Mouse (Mus musculus) MEL (cell line): ENCODE measurements at regions not wholly inside any gene's neighbourhood (a gene's known extent, or its start where the extent isn't known, plus 50 kb on each side); places are given as distances from the start of the nearest gene placed in this dataset.

Experiments used
- BHLHE40 ChIP-seq: IDR thresholded peaks from 2 replicates; pipeline ENCODE4 v1.6.1; 2012; ENCODE audit warnings: low read depth, mild to moderate bottlenecking, inconsistent platforms, low read length, improper control_type of control experiment, borderline replicate concordance
- CTCF ChIP-seq, 3 experiments: IDR thresholded peaks in 2 of 3; conservative IDR thresholded peaks in 1 of 3; 2 replicates each; pipeline ENCODE4 v1.5.1; 2011 to 2012; ENCODE audit warnings: low read length in 3 of 3, low read depth in 2 of 3, mild to moderate bottlenecking in 2 of 3, improper control_type of control experiment in 1 of 3, inconsistent platforms in 1 of 3, mixed read lengths in 1 of 3, moderate library complexity in 1 of 3; ENCODE audit not compliant: control insufficient read depth in 1 of 3, insufficient read depth in 1 of 3, poor library complexity in 1 of 3, severe bottlenecking in 1 of 3
- EP300 ChIP-seq, 2 experiments: IDR thresholded peaks; 2 replicates each; pipeline ENCODE4 v1.6.1; 2011; ENCODE audit warnings: improper control_type of control experiment in 2 of 2, low read length in 2 of 2, low read depth in 1 of 2, mild to moderate bottlenecking in 1 of 2
- JUND ChIP-seq: IDR thresholded peaks from 2 replicates; pipeline ENCODE4 v1.6.1; 2011; ENCODE audit warnings: low read depth, mild to moderate bottlenecking, improper control_type of control experiment, low read length
- KAT2A ChIP-seq: conservative IDR thresholded peaks from 2 replicates; pipeline ENCODE4 v1.6.1; 2012; ENCODE audit warnings: low read depth, low read length, improper control_type of control experiment, inconsistent platforms
- NRF1 ChIP-seq: IDR thresholded peaks from 2 replicates; pipeline ENCODE4 v1.6.1; 2014; ENCODE audit warnings: low read depth, mild to moderate bottlenecking, inconsistent platforms, low read length, improper control_type of control experiment, moderate library complexity; ENCODE audit not compliant: poor library complexity, insufficient read depth, severe bottlenecking
- POLR2A ChIP-seq, 2 experiments: IDR thresholded peaks; 2 replicates each; pipeline ENCODE4 v1.6.1; 2011 to 2012; ENCODE audit warnings: low read length in 2 of 2, mild to moderate bottlenecking in 2 of 2, control low read depth in 1 of 2, improper control_type of control experiment in 1 of 2, low read depth in 1 of 2, moderate library complexity in 1 of 2; ENCODE audit not compliant: control insufficient read depth in 1 of 2, insufficient read depth in 1 of 2, poor library complexity in 1 of 2
- POLR2AphosphoS5 ChIP-seq: IDR thresholded peaks from 2 replicates; pipeline ENCODE4 v1.6.1; 2012; ENCODE audit warnings: low read depth, borderline replicate concordance, mild to moderate bottlenecking, inconsistent platforms, low read length, moderate library complexity, mixed read lengths
- RAD21 ChIP-seq: IDR thresholded peaks from 2 replicates; pipeline ENCODE4 v1.6.1; 2011; ENCODE audit warnings: mild to moderate bottlenecking, low read depth, low read length, improper control_type of control experiment
- RCOR1 ChIP-seq: IDR thresholded peaks from 2 replicates; pipeline ENCODE4 v1.6.1; 2012; ENCODE audit warnings: low read depth, mild to moderate bottlenecking, inconsistent platforms, low read length, improper control_type of control experiment
- SMC3 ChIP-seq: IDR thresholded peaks from 2 replicates; pipeline ENCODE4 v1.6.1; 2011; ENCODE audit warnings: low read depth, low read length, improper control_type of control experiment
- TAL1 ChIP-seq: IDR thresholded peaks from 2 replicates; pipeline ENCODE4 v1.6.1; 2012; ENCODE audit warnings: mild to moderate bottlenecking, inconsistent platforms, low read length, moderate library complexity, mixed read lengths
- ZNF384 ChIP-seq: IDR thresholded peaks from 2 replicates; pipeline ENCODE4 v1.6.1; 2012; ENCODE audit warnings: low read depth, mild to moderate bottlenecking, inconsistent platforms, low read length, improper control_type of control experiment

DNA sequence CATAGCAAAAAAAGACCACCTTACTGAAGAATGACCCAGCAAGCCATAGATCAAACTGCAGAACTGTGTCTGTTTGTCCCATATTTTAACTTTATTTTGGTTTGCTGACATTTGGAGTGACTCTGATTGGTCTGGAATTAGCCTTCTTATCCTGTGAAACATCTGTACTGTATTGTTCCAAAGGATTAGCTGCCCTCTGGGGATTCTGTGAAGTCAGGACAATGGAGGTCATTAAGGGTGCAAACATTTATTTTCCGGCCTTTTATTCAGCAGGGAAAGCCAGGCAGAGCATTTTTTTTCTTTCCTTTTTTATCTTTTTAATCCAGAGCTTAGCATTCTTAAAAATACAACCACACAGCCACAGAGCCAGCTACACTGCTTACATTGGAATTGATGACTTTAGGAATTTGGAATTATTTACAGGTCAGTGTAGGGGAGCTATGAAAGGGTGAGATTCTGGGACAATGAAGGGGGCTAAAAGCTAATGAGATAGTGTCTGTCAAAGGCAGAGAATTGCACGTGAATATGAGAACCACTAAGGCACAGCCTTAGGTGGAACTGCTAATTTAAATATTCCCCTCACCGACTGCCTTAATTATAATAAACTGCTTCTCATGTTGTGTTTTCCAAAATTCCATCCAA, 1267.6 kb upstream of the Flrt2 start:
- TF ChIP-seq KAT2A (no peak), ZNF384 (no peak), EP300 (IDR thresholded peaks at IDR 0.05; ENCODE audit: low read depth in 1 of 2, low read length in 2 of 2) (no peak), CTCF (IDR thresholded peaks at IDR 0.05 in 2 of 3, conservative IDR thresholded peaks at IDR 0.05 in 1 of 3; ENCODE audit: control insufficient read depth in 1 of 3, insufficient read depth in 1 of 3, low read depth in 2 of 3, low read length in 3 of 3, poor library complexity in 1 of 3, severe bottlenecking in 1 of 3) (no peak), NRF1 (no peak), POLR2A (IDR thresholded peaks at IDR 0.05; ENCODE audit: control insufficient read depth in 1 of 2, insufficient read depth in 1 of 2, low read depth in 1 of 2, low read length in 2 of 2, poor library complexity in 1 of 2) (no peak), RAD21 (no peak), JUND (no peak), BHLHE40 (no peak), RCOR1 (no peak), POLR2AphosphoS5 (no peak), TAL1 (no peak), SMC3 (no peak)
